Comparison of ENCODE assay signal across 14 mouse cellular contexts in the genomic region with DNA sequence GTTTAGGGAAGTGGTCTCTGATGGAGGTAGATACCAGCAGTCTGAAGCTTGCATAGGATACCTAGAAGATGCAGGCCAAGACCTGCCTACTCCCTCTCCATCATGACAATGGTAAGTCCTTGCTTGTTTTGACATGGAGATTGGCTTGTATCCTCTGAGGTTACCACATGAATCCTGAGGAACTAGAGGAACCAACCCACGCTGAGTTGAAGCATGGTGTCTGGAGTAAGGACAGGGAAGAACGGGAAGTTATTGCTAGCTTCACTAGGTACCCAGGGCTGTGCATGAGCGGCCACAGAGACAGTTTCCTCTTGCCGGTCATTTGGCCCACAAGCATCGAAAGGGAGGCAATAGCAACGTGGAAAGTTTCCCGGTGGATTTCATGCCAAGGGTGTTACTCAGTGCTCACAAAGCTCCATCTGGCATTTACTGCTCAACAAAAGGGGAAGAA. TPM values are rescaled to one million over a fixed set of nuclear protein-coding genes. Genes with fewer than 3 reads are reported as not detected.
A peak's percentile ranks its signal among the peaks of the same experiment; 100 is the strongest.
DNase-seq lines count a peak whose midpoint lies in the region; ATAC-seq lines count a peak whose summit lies in the region.
"Had no signal": no experiment of that assay in that cellular context is flagged by ENCODE, and none has a peak within 500 bp of the region (broad histone marks: within the 10 kb centered on the region; RNA-seq: fewer than 3 reads in every experiment).

No protein-coding gene starts in this region.

- DNase-seq in heart, adult 18-20 months: peak; percentile 10 to 17
- no peak for DNase-seq in heart, postnatal 4 days
- peak; percentile 86 for DNase-seq in A20 (ENCODE audit: low read depth, low spot score)
- no peak for DNase-seq in hindbrain, embryonic 11.5 days (ENCODE audit: low spot score)
- no peak for DNase-seq in natural killer cell, adult 2 months (ENCODE audit: low spot score in 2 of 2)
- no peak for DNase-seq in embryonic facial prominence, embryonic 10.5 days (ENCODE audit: low spot score)
- DNase-seq: adrenal gland, adult 2 months; right cerebral cortex, postnatal 4 days had no signal

- H3K36me3 ChIP-seq in hindbrain, embryonic 11.5 days (ENCODE audit: control insufficient read depth, insufficient read depth, low read length): no peaks in the 10 kb centered on the region
- H3K36me3 ChIP-seq in embryonic facial prominence, embryonic 10.5 days (replicated peaks): no peaks in the 10 kb centered on the region
- H3K36me3 ChIP-seq: embryonic facial prominence, embryonic 12.5 days had no signal

- H3K4me3 ChIP-seq in brown adipose tissue, adult 24 weeks (ENCODE audit: insufficient read depth, low read depth, low read length): no peak overlapping the region
- no peak overlapping the region for H3K4me3 ChIP-seq in hindbrain, embryonic 11.5 days (ENCODE audit: low read depth, low read length)
- H3K4me3 ChIP-seq in embryonic facial prominence, embryonic 10.5 days: no peak overlapping the region
- H3K4me3 ChIP-seq: embryonic facial prominence, embryonic 12.5 days; heart, adult 2 months; myocyte had no signal

- H3K27me3 ChIP-seq in hindbrain, embryonic 11.5 days (ENCODE audit: control insufficient read depth, insufficient read depth, low read length): no peaks in the 10 kb centered on the region
- no peaks in the 10 kb centered on the region for H3K27me3 ChIP-seq in embryonic facial prominence, embryonic 10.5 days (replicated peaks; ENCODE audit: low read depth, poor library complexity, severe bottlenecking)
- H3K27me3 ChIP-seq: embryonic facial prominence, embryonic 12.5 days had no signal

- peaks cover 4% of the 10 kb centered on the region; the same call in 1 of the 2 replicates for H3K4me1 ChIP-seq in brown adipose tissue, adult 24 weeks (ENCODE audit: control insufficient read depth, insufficient read depth, insufficient read length, low read length)
- H3K4me1 ChIP-seq in hindbrain, embryonic 11.5 days (replicated peaks; ENCODE audit: control insufficient read depth, insufficient read depth, low read length): no peaks in the 10 kb centered on the region
- no peaks in the 10 kb centered on the region for H3K4me1 ChIP-seq in embryonic facial prominence, embryonic 10.5 days
- H3K4me1 ChIP-seq: embryonic facial prominence, embryonic 12.5 days had no signal

- 84% methylated on average over 7 of the region's 7 CpGs for WGBS in hindbrain, embryonic 11.5 days
- 80% methylated on average over 7 of the region's 7 CpGs for WGBS in embryonic facial prominence, embryonic 10.5 days

- no peak overlapping the region for H3K9ac ChIP-seq in hindbrain, embryonic 11.5 days (ENCODE audit: low read depth, low read length)
- H3K9ac ChIP-seq: embryonic facial prominence, embryonic 12.5 days; lung, embryonic 14.5 days had no signal

- peak overlapping the region; percentile 30; the same call in 1 of the 2 replicates for H3K27ac ChIP-seq in brown adipose tissue, adult 24 weeks (replicated peaks; ENCODE audit: low read depth, low read length)
- no peak overlapping the region for H3K27ac ChIP-seq in hindbrain, embryonic 11.5 days (ENCODE audit: low read depth, low read length)
- H3K27ac ChIP-seq in embryonic facial prominence, embryonic 10.5 days (replicated peaks): no peak overlapping the region
- H3K27ac ChIP-seq: embryonic facial prominence, embryonic 12.5 days; heart, adult 2 months had no signal

- H3K4me2 ChIP-seq in hindbrain, embryonic 11.5 days (replicated peaks; ENCODE audit: low read depth, low read length): no peak overlapping the region
- H3K4me2 ChIP-seq: embryonic facial prominence, embryonic 12.5 days; lung, embryonic 14.5 days had no signal

- no peaks in the 10 kb centered on the region for H3K9me3 ChIP-seq in hindbrain, embryonic 11.5 days (ENCODE audit: control insufficient read depth, low read length)
- H3K9me3 ChIP-seq in embryonic facial prominence, embryonic 10.5 days: no peaks in the 10 kb centered on the region
- H3K9me3 ChIP-seq: embryonic facial prominence, embryonic 12.5 days had no signal

- peak; percentile 25 for ATAC-seq in inflammation-experienced regulatory T-cells, adult 6 months
- ATAC-seq in hindbrain, embryonic 11.5 days (ENCODE audit: low FRiP score): no peak

RNA-seq across cellular contexts. Expression of a gene that starts 16.0 kb away (rescaled TPM):
- total RNA-seq in heart, adult 18-20 months (2021): 10 to 100 TPM; 14.3 to 16.1 TPM
- total RNA-seq in heart, postnatal 4 days (2021): 10 to 100 TPM; 23.3 to 26.4 TPM
- polyA plus RNA-seq in brown adipose tissue, adult 24 weeks (2012; ENCODE audit: insufficient read depth, insufficient read length, missing spikeins): 4.1 and 5.2 TPM in 2 replicates
- 10 to 100 TPM; 33.3 to 47.0 (median 39.2) TPM for polyA plus RNA-seq in inflammation-experienced regulatory T-cells, adult 6 months (2017; shearing (Covaris generic))
- 27.0 and 38.4 TPM in 2 replicates for polyA plus RNA-seq in hindbrain, embryonic 11.5 days (2014; fragmentation: Nextera tagmentation; extraction: Ambion mirVana)
- polyA plus RNA-seq in embryonic facial prominence, embryonic 10.5 days (2016; fragmentation: Nextera tagmentation; extraction: Ambion mirVana): 33.4 and 36.3 TPM in 2 replicates

Comparison
In these comparisons a context has a peak if more than half of its experiments do, and no peak if none do; other contexts are left out.
1. DNase-seq: peak in heart, adult 18-20 months (2 of 2) and A20 (single experiment); none in heart, postnatal 4 days (single experiment), hindbrain, embryonic 11.5 days (single experiment), natural killer cell, adult 2 months (0 of 2) and embryonic facial prominence, embryonic 10.5 days (single experiment).